Mouse (Mus musculus): ENCODE data around the gene Loxl3. TPM values are rescaled to one million over a fixed set of nuclear protein-coding genes. Genes with fewer than 3 reads are reported as not detected.
A peak's percentile ranks its signal among the peaks of the same experiment; 100 is the strongest.

Loxl3 gene
- total RNA-seq, 2 experiments from 2014 or later: 2.4 to 3.5 TPM

- Histone ChIP-seq H3K4me3 (no peak overlapping the region), H3K27ac (no peak overlapping the region)
- no peak for TF ChIP-seq CTCF (conservative IDR thresholded peaks at IDR 0.05)
- DNase-seq (ENCODE audit: low spot score in 2 of 2): no peak
Measured at GRCm38 (mm10) chr6:83043561-83043960, 9.6 kb downstream of the Loxl3 start.

- Histone ChIP-seq H3K27ac (no peak overlapping the region), H3K4me3 (no peak overlapping the region)
- no peak for TF ChIP-seq CTCF (conservative IDR thresholded peaks at IDR 0.05)
- DNase-seq (ENCODE audit: low spot score in 2 of 2): no peak
Measured at GRCm38 (mm10) chr6:83043993-83044392, 10.0 kb downstream of the Loxl3 start.

- TF ChIP-seq CTCF (conservative IDR thresholded peaks at IDR 0.05): no peak
- no peak for DNase-seq (ENCODE audit: low spot score in 2 of 2)
- no peak overlapping the region for H3K4me3 ChIP-seq
- H3K27ac ChIP-seq: no peak overlapping the region
Measured at GRCm38 (mm10) chr6:83044742-83045141, 10.8 kb downstream of the Loxl3 start.

GRCm38 (mm10) chr6:83049367-83049766 lies 15.4 kb downstream of the Loxl3 start:
- no peak overlapping the region for H3K27ac ChIP-seq
- DNase-seq (ENCODE audit: low spot score in 2 of 2): no peak
- no peak for TF ChIP-seq CTCF (conservative IDR thresholded peaks at IDR 0.05)
- H3K4me3 ChIP-seq: no peak overlapping the region

- no peak for DNase-seq (ENCODE audit: low spot score in 2 of 2)
- Histone ChIP-seq H3K4me3 (peak overlapping the region; percentile 91), H3K27ac (peak overlapping the region; percentile 95)
- no peak for TF ChIP-seq CTCF (conservative IDR thresholded peaks at IDR 0.05)
Measured at GRCm38 (mm10) chr6:83053136-83053960, 19.4 kb downstream of the Loxl3 start.

- Histone ChIP-seq H3K27ac (peak within 1 kb of the TSS; percentile 95), H3K4me3 (peak within 1 kb of the TSS; percentile 91)
- no peak for TF ChIP-seq CTCF (conservative IDR thresholded peaks at IDR 0.05)
- peak; percentile 98 for DNase-seq (ENCODE audit: low spot score in 2 of 2)
Measured at GRCm38 (mm10) chr6:83054074-83054851, 20.3 kb downstream of the Loxl3 start, which contains the start of gene Aup1. Gene Aup1 (plus strand): TSS chr6:83054521.

- H3K4me3 ChIP-seq: peak within 1 kb of the TSS; percentile 91
- peak; percentile 70 for TF ChIP-seq CTCF (conservative IDR thresholded peaks at IDR 0.05)
- peak in 1 of 2 experiments; percentile 48 for DNase-seq (ENCODE audit: low spot score in 2 of 2)
- H3K27ac ChIP-seq: peak within 1 kb of the TSS; percentile 95
Measured at GRCm38 (mm10) chr6:83054871-83055431, 21.0 kb downstream of the Loxl3 start, which contains the start of gene Htra2. Gene Htra2 (minus strand): TSS chr6:83055273.

GRCm38 (mm10) chr6:83057790-83058189 lies 23.8 kb downstream of the Loxl3 start, which contains the start of gene Dqx1:
Gene Dqx1 (plus strand): TSS chr6:83057844.
- Histone ChIP-seq H3K27ac (no peak within 1 kb of the TSS), H3K4me3 (no peak within 1 kb of the TSS)
- no peak for TF ChIP-seq CTCF (conservative IDR thresholded peaks at IDR 0.05)
- no peak for DNase-seq (ENCODE audit: low spot score in 2 of 2)

- H3K27ac ChIP-seq: no peak overlapping the region
- H3K4me3 ChIP-seq: no peak overlapping the region
- no peak for DNase-seq (ENCODE audit: low spot score in 2 of 2)
- TF ChIP-seq CTCF (conservative IDR thresholded peaks at IDR 0.05): no peak
Measured at GRCm38 (mm10) chr6:83058725-83059124, 24.8 kb downstream of the Loxl3 start.

GRCm38 (mm10) chr6:83065995-83066394 lies 32.0 kb downstream of the Loxl3 start:
- H3K27ac ChIP-seq: no peak overlapping the region
- no peak for DNase-seq (ENCODE audit: low spot score in 2 of 2)
- no peak for TF ChIP-seq CTCF (conservative IDR thresholded peaks at IDR 0.05)
- H3K4me3 ChIP-seq: no peak overlapping the region

GRCm38 (mm10) chr6:83066441-83066840 lies 32.5 kb downstream of the Loxl3 start:
- H3K4me3 ChIP-seq: no peak overlapping the region
- no peak for DNase-seq (ENCODE audit: low spot score in 2 of 2)

GRCm38 (mm10) chr6:83068221-83068620 lies 34.2 kb downstream of the Loxl3 start:
- no peak for DNase-seq (ENCODE audit: low spot score in 2 of 2)
- no peak overlapping the region for H3K4me3 ChIP-seq
- no peak for TF ChIP-seq CTCF (conservative IDR thresholded peaks at IDR 0.05)
- no peak overlapping the region for H3K27ac ChIP-seq

More at GRCm38 (mm10) chr6:83066441-83066840, 32.5 kb downstream of the Loxl3 start:
- H3K27ac ChIP-seq: no peak overlapping the region
- TF ChIP-seq CTCF (conservative IDR thresholded peaks at IDR 0.05): no peak
